Mouse (Mus musculus) CH12.LX (cell line): ENCODE measurements around the gene Gm10037. TPM values are rescaled to one million over a fixed set of nuclear protein-coding genes. Genes with fewer than 3 reads are reported as not detected.

Experiments
- DNase-seq: peaks from one replicate; pipeline ENCODE4 v3.0.0-alpha.2; 2013; ENCODE audit errors: extremely low read depth
- H3K27ac ChIP-seq: 2 replicates; pipeline ENCODE4 v1.5.1; 2012; ENCODE audit warnings: low read depth, mild to moderate bottlenecking, control low read depth, moderate library complexity; ENCODE audit not compliant: insufficient read depth
- H3K27me3 ChIP-seq: replicated peaks from 2 replicates; pipeline ENCODE3; 2012; ENCODE audit warnings: inconsistent platforms
- H3K36me3 ChIP-seq, 2 experiments: replicated peaks in 1 of 2; 2 replicates each; pipeline versions ENCODE3 to v1.6.1; 2012; ENCODE audit warnings: inconsistent platforms in 1 of 2, low read length in 1 of 2, mild to moderate bottlenecking in 1 of 2, mixed read lengths in 1 of 2, moderate library complexity in 1 of 2; ENCODE audit not compliant: control insufficient read depth in 1 of 2, insufficient read depth in 1 of 2
- H3K4me1 ChIP-seq, 2 experiments: 2 replicates each; pipeline ENCODE4 v1.6.1; 2012; ENCODE audit warnings: inconsistent platforms in 1 of 2, moderate library complexity in 1 of 2; ENCODE audit not compliant: insufficient read depth in 2 of 2, control insufficient read depth in 1 of 2
- H3K4me2 ChIP-seq: 2 replicates; pipeline ENCODE4 v1.6.1; 2012; ENCODE audit warnings: low read depth, mild to moderate bottlenecking, control low read depth; ENCODE audit not compliant: poor library complexity, insufficient read depth, severe bottlenecking
- H3K4me3 ChIP-seq, 3 experiments: fragments of 150-350 bp in 1 of 3; sonication (generic) in 1 of 3; replicated peaks in 1 of 3; 2 replicates each; pipeline versions ENCODE3 to v1.5.1; 2011 to 2012; ENCODE audit warnings: low read depth in 2 of 3, low read length in 2 of 3, mild to moderate bottlenecking in 2 of 3, moderate library complexity in 2 of 3, control low read depth in 1 of 3, improper control_type of control experiment in 1 of 3, inconsistent platforms in 1 of 3, mixed read lengths in 1 of 3; ENCODE audit not compliant: poor library complexity in 1 of 3
- H3K79me2 ChIP-seq: replicated peaks from 2 replicates; pipeline ENCODE4 v1.6.1; 2012; ENCODE audit warnings: mild to moderate bottlenecking, moderate library complexity; ENCODE audit not compliant: control insufficient read depth, poor library complexity, insufficient read depth, severe bottlenecking; ENCODE audit errors: extremely low read depth
- H3K9ac ChIP-seq: 2 replicates; pipeline ENCODE4 v1.6.1; 2012; ENCODE audit warnings: low read depth, mild to moderate bottlenecking, control low read depth, moderate library complexity; ENCODE audit not compliant: insufficient read depth
- H3K9me3 ChIP-seq: replicated peaks from 2 replicates; pipeline ENCODE3; 2012; ENCODE audit warnings: low read length, inconsistent platforms, mixed read lengths
- CHD1 ChIP-seq: IDR thresholded peaks from 2 replicates; pipeline ENCODE4 v1.6.1; 2012; ENCODE audit warnings: low read depth, low read length, improper control_type of control experiment, inconsistent platforms
- CHD2 ChIP-seq: IDR thresholded peaks from 2 replicates; pipeline ENCODE4 v1.6.1; 2011; ENCODE audit warnings: low read length, improper control_type of control experiment
- CTCF ChIP-seq, 2 experiments: IDR thresholded peaks in 1 of 2; conservative IDR thresholded peaks in 1 of 2; 2 replicates each; pipeline ENCODE4 v1.5.1; 2011 to 2012; ENCODE audit warnings: low read depth in 2 of 2, low read length in 2 of 2, improper control_type of control experiment in 1 of 2, inconsistent platforms in 1 of 2, mild to moderate bottlenecking in 1 of 2, moderate library complexity in 1 of 2
- GABPA ChIP-seq: IDR thresholded peaks from 2 replicates; pipeline ENCODE4 v1.6.1; 2012; ENCODE audit warnings: low read depth, low read length, improper control_type of control experiment, inconsistent platforms; ENCODE audit not compliant: insufficient replicate concordance
- JUND ChIP-seq: conservative IDR thresholded peaks from 2 replicates; pipeline ENCODE4 v1.6.1; 2011; ENCODE audit warnings: low read depth, low read length, improper control_type of control experiment
- MAFK ChIP-seq: IDR thresholded peaks from 2 replicates; pipeline ENCODE4 v1.6.1; 2011; ENCODE audit warnings: low read length, improper control_type of control experiment; ENCODE audit not compliant: insufficient replicate concordance
- MAX ChIP-seq: IDR thresholded peaks from 2 replicates; pipeline ENCODE4 v1.6.1; 2011; ENCODE audit warnings: low read length, improper control_type of control experiment
- MEF2A ChIP-seq: IDR thresholded peaks from 2 replicates; pipeline ENCODE4 v1.6.1; 2014; ENCODE audit warnings: low read depth, mild to moderate bottlenecking, inconsistent platforms, low read length, improper control_type of control experiment, borderline replicate concordance
- NELFE ChIP-seq: IDR thresholded peaks from 2 replicates; pipeline ENCODE4 v1.6.1; 2011; ENCODE audit warnings: low read depth, low read length, improper control_type of control experiment
- NRF1 ChIP-seq: IDR thresholded peaks from 2 replicates; pipeline ENCODE4 v1.6.1; 2014; ENCODE audit warnings: low read depth, mild to moderate bottlenecking, inconsistent platforms, low read length, improper control_type of control experiment, moderate library complexity
- PAX5 ChIP-seq: IDR thresholded peaks from 2 replicates; pipeline ENCODE4 v1.6.1; 2012; ENCODE audit warnings: low read length, inconsistent platforms, mixed read lengths
- POLR2A ChIP-seq: IDR thresholded peaks from 2 replicates; pipeline ENCODE4 v1.6.1; 2011; ENCODE audit warnings: low read depth, mild to moderate bottlenecking, improper control_type of control experiment, low read length
- RAD21 ChIP-seq: IDR thresholded peaks from 2 replicates; pipeline ENCODE4 v1.6.1; 2011; ENCODE audit warnings: low read depth, mild to moderate bottlenecking, low read length, improper control_type of control experiment, moderate library complexity
- TCF12 ChIP-seq: IDR thresholded peaks from 2 replicates; pipeline ENCODE4 v1.6.1; 2014; ENCODE audit warnings: low read depth, mild to moderate bottlenecking, inconsistent platforms, low read length, improper control_type of control experiment
- ZMIZ1 ChIP-seq: IDR thresholded peaks from 2 replicates; pipeline ENCODE4 v1.6.1; 2012; ENCODE audit warnings: low read depth, mild to moderate bottlenecking, inconsistent platforms, low read length, improper control_type of control experiment
- dilution Hi-C: fragments of 300-500 bp; cut with MboI; formaldehyde crosslinking; loops from 2 replicates; pipeline ENCODE4 v1.14.3; 2020; ENCODE audit warnings: low sequenced_read_pairs; ENCODE audit not compliant: extremely low pct_unique_long_range_greater_than_20kb, extremely low pct_ligation_motif_present
- in situ Hi-C: fragments of 300-500 bp; cut with MboI; formaldehyde crosslinking; loops from 3 replicates; pipeline ENCODE4 v1.14.3; 2019; ENCODE audit warnings: low sequenced_read_pairs, low pct_ligation_motif_present, low pct_unique_long_range_greater_than_20kb, mixed read lengths
- polyA plus RNA-seq: library from polyadenylated mRNA; unstranded; fragments of >175 nt; gene quantifications from 2 replicates; pipeline ENCODE4 v1.2.1, GENCODE M21; 2012; ENCODE audit warnings: low read depth; ENCODE audit not compliant: insufficient read length
- total RNA-seq, 2 experiments: library from RNA; depleted of rRNA; stranded (reverse); fragments of 300-350 nt in 1 of 2; fragments of >200 nt in 1 of 2; gene quantifications; 2 replicates each; pipeline ENCODE4 v1.2.3; 2012 to 2014

Gm10037 gene
- total and polyA plus RNA-seq, 3 experiments: not detected

- H3K27me3 ChIP-seq: no peaks in the 10 kb centered on the region
- no peak overlapping the region for H3K4me2 ChIP-seq
- no peak for DNase-seq
- no peak overlapping the region for H3K27ac ChIP-seq
- peak; percentile 11 for TF ChIP-seq RAD21
- TF ChIP-seq NRF1: no peak
- TF ChIP-seq CTCF (conservative IDR thresholded peaks at IDR 0.05 in 1 of 2, IDR thresholded peaks at IDR 0.05 in 1 of 2; ENCODE audit: low read depth in 2 of 2, low read length in 2 of 2): peak in 1 of 2 experiments; percentile 17; a peak in 1 of 4 replicates
- H3K9me3 ChIP-seq: no peaks in the 10 kb centered on the region
- in situ Hi-C loops (no loop called here), dilution Hi-C loops (no loop called here)
- no peaks in the 10 kb centered on the region; a peak in 1 of 4 replicates for H3K4me1 ChIP-seq
- H3K9ac ChIP-seq: no peak overlapping the region
- H3K36me3 ChIP-seq: no peaks in the 10 kb centered on the region
- H3K4me3 ChIP-seq: no peak overlapping the region
- no peaks in the 10 kb centered on the region for H3K79me2 ChIP-seq
Observed at GRCm38 (mm10) chr13:67862508-67862907, 31.6 kb downstream of the Gm10037 start.

DNA sequence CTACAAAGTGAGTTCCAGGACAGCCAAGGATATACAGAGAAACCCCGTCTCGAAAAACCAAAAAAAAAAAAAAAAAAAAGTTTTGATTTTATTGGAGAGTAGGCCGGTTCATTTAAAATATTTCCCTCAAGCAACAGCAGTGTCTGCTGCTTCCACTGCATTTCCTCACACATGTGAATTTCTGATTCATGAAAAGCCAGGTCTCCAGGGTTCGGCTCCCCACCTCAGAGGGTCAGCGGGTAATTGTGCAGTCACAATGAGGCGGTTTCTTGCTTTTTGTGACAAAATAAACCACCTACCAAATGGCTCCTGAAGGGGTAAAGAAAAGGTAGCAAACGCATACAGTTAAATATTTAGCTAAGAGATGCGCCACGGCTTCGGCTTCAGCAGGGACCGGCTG is 32.1 kb downstream of the Gm10037 start, which contains the start of gene BC048507:
Gene BC048507 (plus strand): TSS at position 301 of the 400 bp plus-strand sequence.
- H3K4me3 ChIP-seq: no peak within 1 kb of the TSS
- no peak within 1 kb of the TSS for H3K4me2 ChIP-seq
- no peaks in the 10 kb centered on the region for H3K36me3 ChIP-seq
- H3K27ac ChIP-seq: no peak within 1 kb of the TSS
- H3K9ac ChIP-seq: no peak within 1 kb of the TSS
- no peaks in the 10 kb centered on the region; a peak in 1 of 4 replicates for H3K4me1 ChIP-seq
- H3K79me2 ChIP-seq: no peaks in the 10 kb centered on the region
- DNase-seq: no peak
- TF ChIP-seq ZMIZ1 (no peak), GABPA (no peak), PAX5 (no peak), JUND (no peak), TCF12 (no peak), POLR2A (no peak), MAFK (no peak)
- H3K27me3 ChIP-seq: no peaks in the 10 kb centered on the region
- dilution Hi-C loops (no loop called here), in situ Hi-C loops (no loop called here)
- H3K9me3 ChIP-seq: no peaks in the 10 kb centered on the region

- H3K27me3 ChIP-seq: peaks cover 5% of the 10 kb centered on the region
- H3K4me2 ChIP-seq: no peak overlapping the region
- in situ Hi-C loops (no loop called here), dilution Hi-C loops (no loop called here)
- DNase-seq: no peak
- no peaks in the 10 kb centered on the region for H3K36me3 ChIP-seq
- H3K79me2 ChIP-seq: no peaks in the 10 kb centered on the region
- no peak overlapping the region for H3K4me3 ChIP-seq
- H3K9ac ChIP-seq: no peak overlapping the region
- no peaks in the 10 kb centered on the region for H3K4me1 ChIP-seq
- TF ChIP-seq ZMIZ1: no peak
- TF ChIP-seq MAX: no peak
- no peak for TF ChIP-seq CHD1
- TF ChIP-seq MEF2A: no peak
- no peak for TF ChIP-seq CHD2
- TF ChIP-seq NELFE: no peak
- no peak overlapping the region for H3K27ac ChIP-seq
- no peaks in the 10 kb centered on the region for H3K9me3 ChIP-seq
Observed at GRCm38 (mm10) chr13:67864764-67865350, 34.0 kb downstream of the Gm10037 start.
